Mouse (Mus musculus) brain, embryonic 14.5 days (tissue): ENCODE results near the gene Trio.

Experiments used
- CTCF ChIP-seq: fragments of 200-500 bp; IDR thresholded peaks from 2 replicates; pipeline ENCODE4 v1.5.1; 2012; ENCODE audit warnings: inconsistent platforms, mild to moderate bottlenecking, moderate library complexity, borderline replicate concordance; ENCODE audit not compliant: insufficient read depth, insufficient read length; ENCODE audit errors: extremely low read depth
- POLR2A ChIP-seq: fragments of 200-500 bp; IDR thresholded peaks from 2 replicates; pipeline ENCODE4 v1.6.1; 2012; ENCODE audit warnings: mild to moderate bottlenecking, inconsistent platforms, borderline replicate concordance; ENCODE audit not compliant: poor library complexity, insufficient read depth, insufficient read length, severe bottlenecking; ENCODE audit errors: extremely low read depth

DNA sequence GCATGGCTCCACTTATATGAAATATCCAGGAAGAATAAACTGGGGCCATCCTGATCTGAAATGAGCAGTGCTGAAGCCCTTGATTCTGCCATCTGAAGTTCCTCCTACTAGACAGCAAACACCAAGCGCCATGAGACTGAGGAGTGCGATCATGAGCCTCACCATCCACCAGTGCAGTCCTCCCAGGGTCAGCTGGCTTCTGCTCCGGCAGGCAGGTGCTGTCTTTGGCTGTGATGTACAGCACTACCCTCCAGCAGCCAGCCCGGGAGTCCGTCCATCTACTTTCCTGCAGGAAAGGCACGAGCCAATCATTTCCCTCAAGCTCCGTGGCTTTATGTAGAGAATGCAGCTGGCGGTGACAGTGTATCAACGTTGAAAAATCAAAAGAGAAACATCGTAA, 10.0 kb upstream of the Trio start:
- TF ChIP-seq CTCF = no peak
- TF ChIP-seq POLR2A = no peak
